Mouse (Mus musculus): Measurements from ENCODE around the gene Uvrag. TPM values are rescaled to one million over a fixed set of nuclear protein-coding genes. Genes with fewer than 3 reads are reported as not detected.

Uvrag gene
- polyA plus RNA-seq, 1 experiment from 2014 or later: 30.1 TPM

- Histone ChIP-seq H3K27ac (no peak overlapping the region), H3K36me3 (ENCODE audit: inconsistent target) (peaks cover 12% of the 10 kb centered on the region; the same call in 1 of the 2 replicates), H3K79me2 (ENCODE audit: inconsistent target) (peaks cover 56% of the 10 kb centered on the region; the same call in 1 of the 2 replicates), H3K4me3 (ENCODE audit: inconsistent target) (no peak overlapping the region)
- 89% methylated on average over 5 of the region's 5 CpGs for WGBS (ENCODE audit: missing documents)
Observed at GRCm38 (mm10) chr7:98959246-98959645, 181.7 kb downstream of the Uvrag start.

- Histone ChIP-seq H3K79me2 (ENCODE audit: inconsistent target) (peaks cover 60% of the 10 kb centered on the region; the same call in 1 of the 2 replicates), H3K4me3 (ENCODE audit: inconsistent target) (no peak overlapping the region), H3K36me3 (ENCODE audit: inconsistent target) (peaks cover 5% of the 10 kb centered on the region; the same call in 1 of the 2 replicates), H3K27ac (no peak overlapping the region)
- 86% methylated on average over 8 of the region's 11 CpGs for WGBS (ENCODE audit: missing documents)
Observed at GRCm38 (mm10) chr7:98958172-98958571, 182.8 kb downstream of the Uvrag start.

GRCm38 (mm10) chr7:98957111-98957741 is 183.7 kb downstream of the Uvrag start:
- Histone ChIP-seq H3K79me2 (ENCODE audit: inconsistent target) (peaks cover 67% of the 10 kb centered on the region; the same call in 1 of the 2 replicates), H3K4me3 (ENCODE audit: inconsistent target) (no peak overlapping the region), H3K36me3 (ENCODE audit: inconsistent target) (peaks cover 5% of the 10 kb centered on the region; the same call in 1 of the 2 replicates), H3K27ac (no peak overlapping the region)
- 96% methylated on average over 8 of the region's 8 CpGs for WGBS (ENCODE audit: missing documents)

- H3K79me2 ChIP-seq (ENCODE audit: inconsistent target): peaks cover 65% of the 10 kb centered on the region; the same call in 1 of the 2 replicates
- no peak overlapping the region for H3K4me3 ChIP-seq (ENCODE audit: inconsistent target)
- no peak overlapping the region for H3K27ac ChIP-seq
- WGBS (ENCODE audit: missing documents): 100% methylated on average over 1 of the region's 1 CpGs
- H3K36me3 ChIP-seq (ENCODE audit: inconsistent target): peaks cover 5% of the 10 kb centered on the region; the same call in 1 of the 2 replicates
Observed at GRCm38 (mm10) chr7:98956609-98957008, 184.3 kb downstream of the Uvrag start.

DNA sequence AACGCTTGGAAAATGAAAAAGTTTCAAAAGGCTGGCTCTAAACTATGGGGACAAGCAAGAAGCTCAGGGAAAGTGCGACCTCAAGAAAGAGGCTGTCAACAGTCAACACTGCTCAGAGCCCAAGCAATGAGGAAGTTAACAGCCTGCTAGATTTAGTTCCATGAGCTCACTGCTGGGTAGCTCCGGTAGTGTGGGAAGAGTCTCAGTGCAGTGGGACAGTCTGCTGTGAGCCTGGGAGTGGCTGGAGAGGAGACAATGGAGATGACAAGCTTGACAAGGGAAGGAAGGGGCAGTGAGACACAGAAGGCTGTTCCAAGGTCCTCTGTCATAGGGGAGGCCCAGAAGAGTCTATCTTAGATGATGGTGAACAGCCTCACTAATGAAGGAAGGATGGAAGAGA is 187.3 kb downstream of the Uvrag start:
- H3K27ac ChIP-seq: no peak overlapping the region
- no peak overlapping the region for H3K4me3 ChIP-seq (ENCODE audit: inconsistent target)
- peaks cover 77% of the 10 kb centered on the region; the same call in 1 of the 2 replicates for H3K79me2 ChIP-seq (ENCODE audit: inconsistent target)
- whole genome bisulfite sequencing (ENCODE audit: missing documents): 35% methylated on average over 3 of the region's 3 CpGs
- H3K36me3 ChIP-seq (ENCODE audit: inconsistent target): no peaks in the 10 kb centered on the region

GRCm38 (mm10) chr7:98944986-98945385 is 196.0 kb downstream of the Uvrag start:
- no peak overlapping the region for H3K27ac ChIP-seq
- 14% methylated on average over 3 of the region's 3 CpGs for WGBS (ENCODE audit: missing documents)
- H3K36me3 ChIP-seq (ENCODE audit: inconsistent target): peaks cover under 1% of the 10 kb centered on the region; the same call in 1 of the 2 replicates
- no peak overlapping the region for H3K4me3 ChIP-seq (ENCODE audit: inconsistent target)
- peaks cover 53% of the 10 kb centered on the region for H3K79me2 ChIP-seq (ENCODE audit: inconsistent target)

- 44% methylated on average over 5 of the region's 5 CpGs for WGBS (ENCODE audit: missing documents)
- peaks cover 40% of the 10 kb centered on the region for H3K79me2 ChIP-seq (ENCODE audit: inconsistent target)
- H3K36me3 ChIP-seq (ENCODE audit: inconsistent target): peaks cover 13% of the 10 kb centered on the region
Observed at GRCm38 (mm10) chr7:98943687-98944086, 197.3 kb downstream of the Uvrag start.

DNA sequence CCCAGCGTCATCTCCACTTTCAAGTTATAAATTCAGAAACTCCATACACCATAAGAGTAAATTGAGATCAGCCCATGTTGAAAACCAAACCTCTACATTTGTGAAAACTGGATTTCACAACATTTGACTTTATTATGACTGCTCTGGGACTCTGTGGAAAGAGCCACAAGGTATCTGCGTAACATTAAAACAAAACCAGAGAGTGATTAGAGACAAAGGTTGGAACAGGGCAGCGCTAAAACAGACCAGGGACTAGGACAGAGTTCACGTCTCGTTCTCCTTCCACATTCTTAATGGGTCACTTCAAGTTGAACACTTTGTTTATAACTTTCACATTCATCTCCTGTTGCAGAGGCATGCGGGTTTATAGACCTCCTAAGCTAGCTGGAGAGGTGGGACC is 198.2 kb downstream of the Uvrag start:
- 98% methylated on average over 5 of the region's 6 CpGs for WGBS (ENCODE audit: missing documents)
- Histone ChIP-seq H3K36me3 (ENCODE audit: inconsistent target) (peaks cover 23% of the 10 kb centered on the region), H3K79me2 (ENCODE audit: inconsistent target) (peaks cover 31% of the 10 kb centered on the region), H3K4me3 (ENCODE audit: inconsistent target) (no peak overlapping the region), H3K27ac (no peak overlapping the region)

More at GRCm38 (mm10) chr7:98943687-98944086, 197.3 kb downstream of the Uvrag start:
- Histone ChIP-seq H3K27ac (no peak overlapping the region), H3K4me3 (ENCODE audit: inconsistent target) (no peak overlapping the region)

DNA sequence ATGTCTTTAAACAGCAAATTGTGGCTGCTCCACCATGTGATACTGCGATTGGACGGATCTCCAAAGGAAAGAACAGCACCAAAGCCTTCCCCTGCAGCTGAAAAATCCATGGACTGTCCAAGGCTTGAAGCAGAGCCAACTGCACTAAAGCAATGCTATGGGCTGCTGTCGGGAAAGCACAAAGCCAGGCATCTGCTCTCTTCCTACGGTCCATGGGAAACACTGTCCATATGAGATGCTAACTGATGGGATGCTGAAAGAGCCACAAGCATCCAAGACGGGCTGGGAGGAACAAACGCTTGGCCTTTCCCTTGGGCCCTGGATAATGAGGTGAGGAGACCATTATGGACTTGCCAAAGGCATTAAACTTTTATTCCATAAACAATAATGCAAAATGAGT is 201.7 kb downstream of the Uvrag start:
- 89% methylated on average over 6 of the region's 6 CpGs for WGBS (ENCODE audit: missing documents)
- H3K27ac ChIP-seq: no peak overlapping the region
- peaks cover 5% of the 10 kb centered on the region; the same call in 1 of the 2 replicates for H3K79me2 ChIP-seq (ENCODE audit: inconsistent target)
- no peak overlapping the region for H3K4me3 ChIP-seq (ENCODE audit: inconsistent target)
- H3K36me3 ChIP-seq (ENCODE audit: inconsistent target): peaks cover 43% of the 10 kb centered on the region

DNA sequence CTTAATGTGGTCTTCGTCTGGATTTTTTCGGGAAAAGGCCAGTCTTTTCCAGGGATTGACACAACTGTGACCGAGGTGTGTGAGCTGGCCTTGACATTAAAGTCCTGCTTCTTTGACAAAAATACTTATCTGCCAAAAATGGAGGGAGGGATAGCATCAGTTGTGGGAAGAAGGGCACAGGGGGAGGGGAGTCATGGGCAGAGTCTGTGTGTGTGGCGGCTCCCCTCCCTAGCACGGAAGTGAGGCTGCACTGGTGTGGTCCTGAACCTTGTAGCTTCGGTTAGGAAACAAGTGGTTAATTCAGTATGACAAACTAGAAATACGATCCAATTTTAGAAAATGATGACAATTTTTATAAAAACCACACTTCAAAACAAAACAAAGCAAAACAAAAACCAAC is 202.3 kb downstream of the Uvrag start:
- H3K27ac ChIP-seq: no peak overlapping the region
- H3K79me2 ChIP-seq (ENCODE audit: inconsistent target): peaks cover 5% of the 10 kb centered on the region; the same call in 1 of the 2 replicates

GRCm38 (mm10) chr7:98937079-98937813 is 203.7 kb downstream of the Uvrag start:
- H3K4me3 ChIP-seq (ENCODE audit: inconsistent target): no peak overlapping the region
- WGBS (ENCODE audit: missing documents): 95% methylated on average over 20 of the region's 20 CpGs
- peaks cover 5% of the 10 kb centered on the region; the same call in 1 of the 2 replicates for H3K79me2 ChIP-seq (ENCODE audit: inconsistent target)
- H3K27ac ChIP-seq: no peak overlapping the region
- H3K36me3 ChIP-seq (ENCODE audit: inconsistent target): peaks cover 43% of the 10 kb centered on the region

More for the DNA sequence above, 202.3 kb downstream of the Uvrag start:
- 98% methylated on average over 7 of the region's 7 CpGs for WGBS (ENCODE audit: missing documents)
- Histone ChIP-seq H3K4me3 (ENCODE audit: inconsistent target) (no peak overlapping the region), H3K36me3 (ENCODE audit: inconsistent target) (peaks cover 43% of the 10 kb centered on the region)

GRCm38 (mm10) chr7:98935757-98936156 is 205.2 kb downstream of the Uvrag start:
- Histone ChIP-seq H3K4me3 (ENCODE audit: inconsistent target) (no peak overlapping the region), H3K36me3 (ENCODE audit: inconsistent target) (peaks cover 43% of the 10 kb centered on the region)
- WGBS (ENCODE audit: missing documents): 84% methylated on average over 6 of the region's 6 CpGs

GRCm38 (mm10) chr7:98935193-98935592 is 205.7 kb downstream of the Uvrag start:
- H3K36me3 ChIP-seq (ENCODE audit: inconsistent target): peaks cover 43% of the 10 kb centered on the region
- H3K4me3 ChIP-seq (ENCODE audit: inconsistent target): no peak overlapping the region
- peaks cover 10% of the 10 kb centered on the region; the same call in 1 of the 2 replicates for H3K79me2 ChIP-seq (ENCODE audit: inconsistent target)
- no peak overlapping the region for H3K27ac ChIP-seq
- 93% methylated on average over 10 of the region's 10 CpGs for WGBS (ENCODE audit: missing documents)

More at GRCm38 (mm10) chr7:98935757-98936156, 205.2 kb downstream of the Uvrag start:
- H3K79me2 ChIP-seq (ENCODE audit: inconsistent target): peaks cover 5% of the 10 kb centered on the region; the same call in 1 of the 2 replicates
- no peak overlapping the region for H3K27ac ChIP-seq

DNA sequence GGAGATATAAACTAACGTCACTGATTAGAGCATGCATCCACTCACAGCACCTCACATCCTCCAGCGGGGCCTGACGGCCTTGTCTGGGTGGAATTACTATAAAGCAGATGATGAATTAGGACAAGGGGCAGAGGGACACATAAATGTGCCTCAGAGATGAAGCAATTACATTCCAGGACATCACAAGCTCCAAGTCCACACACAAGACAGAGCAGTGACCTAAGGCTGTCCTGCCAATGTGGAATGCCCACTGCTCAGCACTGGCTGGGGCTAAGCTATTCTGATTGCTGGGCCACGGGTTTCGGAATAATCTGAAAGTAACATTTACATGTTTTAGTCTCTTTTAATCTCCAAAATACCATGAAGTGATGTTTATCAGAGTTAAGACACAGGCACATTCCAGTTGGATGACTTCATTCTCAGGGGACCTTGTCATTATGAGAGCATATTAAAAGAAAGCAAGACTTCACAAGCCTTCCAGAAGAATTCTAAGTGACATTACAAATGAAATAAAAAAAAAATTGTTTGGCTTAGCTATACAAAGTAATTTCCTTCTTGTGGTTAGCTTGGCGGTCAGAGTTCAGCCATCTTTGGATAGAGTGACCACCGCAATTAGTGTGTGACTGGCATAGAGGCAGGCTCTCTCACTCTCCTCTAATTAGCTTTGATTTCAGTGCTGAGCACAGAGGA is 212.5 kb downstream of the Uvrag start:
- WGBS (ENCODE audit: missing documents): 85% methylated on average over 7 of the region's 7 CpGs
- no peak overlapping the region for H3K4me3 ChIP-seq (ENCODE audit: inconsistent target)
- H3K36me3 ChIP-seq (ENCODE audit: inconsistent target): peaks cover 16% of the 10 kb centered on the region; the same call in 1 of the 2 replicates
- H3K27ac ChIP-seq: no peak overlapping the region
- H3K79me2 ChIP-seq (ENCODE audit: inconsistent target): peaks cover 50% of the 10 kb centered on the region; the same call in 1 of the 2 replicates

All from macrophage (primary cell).